Mouse (Mus musculus): ENCODE results near the gene Bach2.

Bach2 gene

GRCm38 (mm10) chr4:32249748-32250332, 11.2 kb downstream of the Bach2 start:
- peak; percentile 84 for DNase-seq (ENCODE audit: extremely low read depth, insufficient read length, low spot score)

GRCm38 (mm10) chr4:32250333-32251004, 11.9 kb downstream of the Bach2 start:
- peak; percentile 65 for DNase-seq (ENCODE audit: extremely low read depth, insufficient read length, low spot score)

- DNase-seq (ENCODE audit: extremely low read depth, insufficient read length, low spot score) = peak; percentile 79
These were observed 12.4 kb downstream of the Bach2 start for GRCm38 (mm10) chr4:32251005-32251365.

GRCm38 (mm10) chr4:32251946-32252672, 13.5 kb downstream of the Bach2 start:
- no peak for DNase-seq (ENCODE audit: extremely low read depth, insufficient read length, low spot score)

GRCm38 (mm10) chr4:32257686-32258085, 19.1 kb downstream of the Bach2 start:
- no peak for DNase-seq (ENCODE audit: extremely low read depth, insufficient read length, low spot score)

- no peak for DNase-seq (ENCODE audit: extremely low read depth, insufficient read length, low spot score)
These were observed 19.5 kb downstream of the Bach2 start for GRCm38 (mm10) chr4:32258093-32258492.

- no peak for DNase-seq (ENCODE audit: extremely low read depth, insufficient read length, low spot score)
These were observed 20.0 kb downstream of the Bach2 start for GRCm38 (mm10) chr4:32258596-32258995.

GRCm38 (mm10) chr4:32260909-32261308, 22.3 kb downstream of the Bach2 start:
- DNase-seq (ENCODE audit: extremely low read depth, insufficient read length, low spot score) = no peak

GRCm38 (mm10) chr4:32262825-32263684, 24.5 kb downstream of the Bach2 start:
- DNase-seq (ENCODE audit: extremely low read depth, insufficient read length, low spot score) = no peak

GRCm38 (mm10) chr4:32263685-32264038, 25.1 kb downstream of the Bach2 start:
- DNase-seq (ENCODE audit: extremely low read depth, insufficient read length, low spot score) = no peak

GRCm38 (mm10) chr4:32264892-32265291, 26.3 kb downstream of the Bach2 start:
- DNase-seq (ENCODE audit: extremely low read depth, insufficient read length, low spot score) = no peak

- DNase-seq (ENCODE audit: extremely low read depth, insufficient read length, low spot score) = no peak
These were observed 28.1 kb downstream of the Bach2 start for GRCm38 (mm10) chr4:32266731-32267130.

GRCm38 (mm10) chr4:32268042-32268441, 29.4 kb downstream of the Bach2 start:
- no peak for DNase-seq (ENCODE audit: extremely low read depth, insufficient read length, low spot score)

- no peak for DNase-seq (ENCODE audit: extremely low read depth, insufficient read length, low spot score)
These were observed 33.8 kb downstream of the Bach2 start for GRCm38 (mm10) chr4:32272398-32272797.

- DNase-seq (ENCODE audit: extremely low read depth, insufficient read length, low spot score) = no peak
These were observed 36.2 kb downstream of the Bach2 start for GRCm38 (mm10) chr4:32274776-32275294.

- DNase-seq (ENCODE audit: extremely low read depth, insufficient read length, low spot score) = no peak
These were observed 41.2 kb downstream of the Bach2 start for GRCm38 (mm10) chr4:32279842-32280241.

GRCm38 (mm10) chr4:32280401-32280800, 41.8 kb downstream of the Bach2 start:
- DNase-seq (ENCODE audit: extremely low read depth, insufficient read length, low spot score) = no peak

GRCm38 (mm10) chr4:32281306-32281705, 42.7 kb downstream of the Bach2 start:
- DNase-seq (ENCODE audit: extremely low read depth, insufficient read length, low spot score) = no peak

GRCm38 (mm10) chr4:32286405-32286804, 47.8 kb downstream of the Bach2 start:
- no peak for DNase-seq (ENCODE audit: extremely low read depth, insufficient read length, low spot score)

GRCm38 (mm10) chr4:32288036-32288860, 49.6 kb downstream of the Bach2 start:
- DNase-seq (ENCODE audit: extremely low read depth, insufficient read length, low spot score) = no peak
